10 mouse cellular contexts compared by ENCODE assay signal in genomic region chr4:63021034-63021700, GRCm38 (mm10). TPM values are rescaled to one million over a fixed set of nuclear protein-coding genes. Genes with fewer than 3 reads are reported as not detected.
DNase-seq lines count a peak whose midpoint lies in the region; ATAC-seq lines count a peak whose summit lies in the region.
"Had no signal": no experiment of that assay in that cellular context is flagged by ENCODE, and none has a peak within 500 bp of the region (broad histone marks: within the 10 kb centered on the region; RNA-seq: fewer than 3 reads in every experiment).

No protein-coding gene starts in this region.

- H3K4me2 ChIP-seq in embryonic facial prominence, embryonic 12.5 days (replicated peaks) = no peak overlapping the region
- no peak overlapping the region for H3K4me2 ChIP-seq in midbrain, embryonic 13.5 days (replicated peaks)
- no peak overlapping the region for H3K4me2 ChIP-seq in stomach, embryonic 14.5 days (replicated peaks; ENCODE audit: low read depth, low read length)
- no peak overlapping the region for H3K4me2 ChIP-seq in liver, embryonic 11.5 days
- H3K4me2 ChIP-seq: hindbrain, embryonic 14.5 days had no signal

- no peaks in the 10 kb centered on the region for H3K9me3 ChIP-seq in embryonic facial prominence, embryonic 12.5 days
- no peaks in the 10 kb centered on the region for H3K9me3 ChIP-seq in embryonic facial prominence, embryonic 10.5 days
- H3K9me3 ChIP-seq in midbrain, embryonic 13.5 days = peaks cover 5% of the 10 kb centered on the region; the same call in 1 of the 2 replicates
- H3K9me3 ChIP-seq in midbrain, embryonic 10.5 days (replicated peaks) = 0 out of 2 replicates have a peak, but pooled peaks cover 4% of the 10 kb centered on the region
- H3K9me3 ChIP-seq in stomach, embryonic 14.5 days (ENCODE audit: control insufficient read depth, low read depth, low read length) = no peaks in the 10 kb centered on the region
- no peaks in the 10 kb centered on the region for H3K9me3 ChIP-seq in liver, embryonic 11.5 days (ENCODE audit: control insufficient read depth, low read length)

- no peak for ATAC-seq in embryonic facial prominence, embryonic 12.5 days (ENCODE audit: insufficient number of reproducible peaks, insufficient read depth, low FRiP score, low TSS enrichment)
- ATAC-seq in midbrain, embryonic 13.5 days = no peak
- no peak for ATAC-seq in stomach, embryonic 14.5 days (ENCODE audit: insufficient number of reproducible peaks, insufficient read depth, low FRiP score, low read depth)
- ATAC-seq in liver, embryonic 11.5 days (replicated peaks; ENCODE audit: low FRiP score) = no peak

- 78% methylated on average over 6 of the region's 6 CpGs for WGBS in embryonic facial prominence, embryonic 12.5 days
- 79% methylated on average over 6 of the region's 6 CpGs for WGBS in embryonic facial prominence, embryonic 10.5 days
- WGBS in midbrain, embryonic 13.5 days = 89% methylated on average over 6 of the region's 6 CpGs
- 85% methylated on average over 6 of the region's 6 CpGs for WGBS in midbrain, embryonic 10.5 days
- WGBS in stomach, embryonic 14.5 days = 62% methylated on average over 6 of the region's 6 CpGs
- 58% methylated on average over 6 of the region's 6 CpGs for WGBS in liver, embryonic 11.5 days

- no peak for DNase-seq in embryonic facial prominence, embryonic 10.5 days (ENCODE audit: low spot score)
- DNase-seq in midbrain, embryonic 10.5 days (ENCODE audit: low spot score) = no peak
- peak; percentile 48 for DNase-seq in kidney, adult 11 months
- no peak for DNase-seq in frontal cortex, adult 2 months (ENCODE audit: extremely low spot score in 1 of 2, low spot score in 1 of 2)
- DNase-seq in liver, embryonic 11.5 days (ENCODE audit: low spot score) = no peak
- DNase-seq: cerebellum, adult 18-20 months had no signal

- no peak overlapping the region for H3K9ac ChIP-seq in embryonic facial prominence, embryonic 12.5 days
- no peak overlapping the region for H3K9ac ChIP-seq in midbrain, embryonic 13.5 days (replicated peaks)
- no peak overlapping the region for H3K9ac ChIP-seq in stomach, embryonic 14.5 days (replicated peaks; ENCODE audit: low read depth, low read length)
- no peak overlapping the region for H3K9ac ChIP-seq in liver, embryonic 11.5 days (ENCODE audit: low read depth, low read length)
- H3K9ac ChIP-seq: hindbrain, embryonic 14.5 days had no signal

- H3K36me3 ChIP-seq in embryonic facial prominence, embryonic 12.5 days = 0 out of 2 replicates have a peak, but pooled peaks cover 3% of the 10 kb centered on the region
- H3K36me3 ChIP-seq in embryonic facial prominence, embryonic 10.5 days (replicated peaks) = peaks cover 7% of the 10 kb centered on the region; the same call in 1 of the 2 replicates
- 0 out of 2 replicates have a peak, but pooled peaks cover 3% of the 10 kb centered on the region for H3K36me3 ChIP-seq in midbrain, embryonic 13.5 days
- H3K36me3 ChIP-seq in midbrain, embryonic 10.5 days = peaks cover 7% of the 10 kb centered on the region; the same call in 1 of the 2 replicates
- H3K36me3 ChIP-seq in stomach, embryonic 14.5 days (ENCODE audit: control insufficient read depth, insufficient read depth, low read length) = no peaks in the 10 kb centered on the region
- no peaks in the 10 kb centered on the region for H3K36me3 ChIP-seq in liver, embryonic 11.5 days (ENCODE audit: control insufficient read depth, insufficient read depth, low read length)

- H3K27me3 ChIP-seq in embryonic facial prominence, embryonic 12.5 days = no peaks in the 10 kb centered on the region
- H3K27me3 ChIP-seq in embryonic facial prominence, embryonic 10.5 days (replicated peaks; ENCODE audit: low read depth, poor library complexity, severe bottlenecking) = no peaks in the 10 kb centered on the region
- no peaks in the 10 kb centered on the region for H3K27me3 ChIP-seq in midbrain, embryonic 13.5 days
- no peaks in the 10 kb centered on the region for H3K27me3 ChIP-seq in midbrain, embryonic 10.5 days (ENCODE audit: low read depth, poor library complexity, severe bottlenecking)
- no peaks in the 10 kb centered on the region for H3K27me3 ChIP-seq in stomach, embryonic 14.5 days (ENCODE audit: control insufficient read depth, insufficient read depth, low read length)
- no peaks in the 10 kb centered on the region for H3K27me3 ChIP-seq in liver, embryonic 11.5 days (replicated peaks; ENCODE audit: control insufficient read depth, insufficient read depth, low read length)

- H3K27ac ChIP-seq in embryonic facial prominence, embryonic 12.5 days = 0 out of 2 replicates have a peak overlapping the region, but pooled peaks have one; percentile 19
- H3K27ac ChIP-seq in embryonic facial prominence, embryonic 10.5 days (replicated peaks) = no peak overlapping the region
- H3K27ac ChIP-seq in midbrain, embryonic 13.5 days = 0 out of 2 replicates have a peak overlapping the region, but pooled peaks have one; percentile 26
- no peak overlapping the region for H3K27ac ChIP-seq in midbrain, embryonic 10.5 days (replicated peaks)
- H3K27ac ChIP-seq in stomach, embryonic 14.5 days (ENCODE audit: low read length) = peak overlapping the region; percentile 6; the same call in 1 of the 2 replicates
- H3K27ac ChIP-seq in liver, embryonic 11.5 days (ENCODE audit: low read depth, low read length) = no peak overlapping the region

- peaks cover 8% of the 10 kb centered on the region; the same call in 1 of the 2 replicates for H3K4me1 ChIP-seq in embryonic facial prominence, embryonic 12.5 days
- H3K4me1 ChIP-seq in embryonic facial prominence, embryonic 10.5 days = peaks cover 8% of the 10 kb centered on the region; the same call in 1 of the 2 replicates
- no peaks in the 10 kb centered on the region for H3K4me1 ChIP-seq in midbrain, embryonic 13.5 days (replicated peaks)
- peaks cover 4% of the 10 kb centered on the region; the same call in 1 of the 2 replicates for H3K4me1 ChIP-seq in midbrain, embryonic 10.5 days
- peaks cover 12% of the 10 kb centered on the region; the same call in 1 of the 2 replicates for H3K4me1 ChIP-seq in stomach, embryonic 14.5 days (ENCODE audit: control insufficient read depth, insufficient read depth, low read length)
- H3K4me1 ChIP-seq in liver, embryonic 11.5 days (replicated peaks; ENCODE audit: control insufficient read depth, insufficient read depth, low read length) = peaks cover 3% of the 10 kb centered on the region; the same call in 1 of the 2 replicates

- no peak overlapping the region for H3K4me3 ChIP-seq in embryonic facial prominence, embryonic 12.5 days
- H3K4me3 ChIP-seq in embryonic facial prominence, embryonic 10.5 days = no peak overlapping the region
- no peak overlapping the region for H3K4me3 ChIP-seq in midbrain, embryonic 13.5 days (replicated peaks)
- H3K4me3 ChIP-seq in midbrain, embryonic 10.5 days = no peak overlapping the region
- H3K4me3 ChIP-seq in stomach, embryonic 14.5 days (ENCODE audit: low read depth, low read length) = no peak overlapping the region
- H3K4me3 ChIP-seq in liver, embryonic 11.5 days (ENCODE audit: low read depth, low read length) = no peak overlapping the region

RNA-seq across cellular contexts. Expression of gene Zfp618, which starts 55.8 kb away (rescaled TPM):
- polyA plus RNA-seq in embryonic facial prominence, embryonic 12.5 days (2016; fragmentation: Nextera tagmentation; extraction: Ambion mirVana) = 40.4 and 42.4 TPM in 2 replicates
- polyA plus RNA-seq in embryonic facial prominence, embryonic 10.5 days (2016; fragmentation: Nextera tagmentation; extraction: Ambion mirVana) = 23.0 and 26.9 TPM in 2 replicates
- 44.6 and 44.9 TPM in 2 replicates for polyA plus RNA-seq in midbrain, embryonic 13.5 days (2015; fragmentation: Nextera tagmentation; extraction: Ambion mirVana)
- 23.9 and 26.6 TPM in 2 replicates for polyA plus RNA-seq in midbrain, embryonic 10.5 days (2016; fragmentation: Nextera tagmentation; extraction: Ambion mirVana)
- 27.1 and 32.0 TPM in 2 replicates for polyA plus RNA-seq in stomach, embryonic 14.5 days (2014; fragmentation: Nextera tagmentation; extraction: Ambion mirVana)
- polyA plus RNA-seq in frontal cortex, adult 2 months (2012; rRNA removed) = 3.8 and 4.0 TPM in 2 replicates
- polyA plus RNA-seq in liver, embryonic 11.5 days (2014; fragmentation: Nextera tagmentation; extraction: Ambion mirVana) = 9.8 and 12.9 TPM in 2 replicates

Comparison
In these comparisons a context has a peak if more than half of its experiments do, and no peak if none do; other contexts are left out.
1. H3K27ac ChIP-seq: peak in embryonic facial prominence, embryonic 12.5 days (single experiment), midbrain, embryonic 13.5 days (single experiment) and stomach, embryonic 14.5 days (single experiment); none in embryonic facial prominence, embryonic 10.5 days (single experiment), midbrain, embryonic 10.5 days (single experiment) and liver, embryonic 11.5 days (single experiment).